Mouse (Mus musculus): ENCODE data around the gene Tmem175.

- TF ChIP-seq CTCF (IDR thresholded peaks at IDR 0.05; ENCODE audit: low read depth) (no peak), EP300 (IDR thresholded peaks at IDR 0.05; ENCODE audit: low read depth) (no peak)
These were observed 16.7 kb downstream of the Tmem175 start for GRCm38 (mm10) chr5:108646343-108646660.
